Mouse (Mus musculus) C2C12 (cell line): ENCODE results near the gene Clec1b.

Experiments used
- CTCF ChIP-seq: IDR thresholded peaks from one replicate; pipeline ENCODE4 v1.5.1; 2011; ENCODE audit not compliant: control insufficient read depth, insufficient read depth, insufficient read length
- MAX ChIP-seq: IDR thresholded peaks from one replicate; pipeline ENCODE4 v1.6.1; 2011; ENCODE audit warnings: mild to moderate bottlenecking, control low read depth
- MYOD1 ChIP-seq: IDR thresholded peaks from one replicate; pipeline ENCODE4 v1.6.1; 2011; ENCODE audit warnings: low read depth; ENCODE audit not compliant: control insufficient read depth, insufficient read length
- USF1 ChIP-seq: IDR thresholded peaks from one replicate; pipeline ENCODE4 v1.6.1; 2011; ENCODE audit warnings: low read depth, mild to moderate bottlenecking, control low read depth, moderate library complexity

DNA sequence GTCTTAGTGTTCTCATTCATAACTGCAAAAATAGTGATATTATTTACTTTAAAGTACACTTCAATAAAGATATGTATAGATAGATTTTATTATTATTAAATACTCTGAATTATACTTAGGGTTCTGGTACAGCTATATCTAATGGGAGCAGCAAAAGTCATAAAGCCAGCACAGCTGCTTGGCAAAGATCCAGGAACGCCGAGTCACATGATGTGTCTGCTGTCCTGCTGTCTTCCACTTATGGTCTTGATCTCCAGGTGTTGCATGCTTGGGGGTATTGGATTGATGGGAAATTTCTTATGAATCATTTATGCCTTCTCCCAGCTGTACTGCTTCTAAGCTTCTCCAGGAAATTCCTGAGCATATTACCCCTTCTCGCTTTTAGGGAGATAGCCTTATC is 13.6 kb upstream of the Clec1b start:
- TF ChIP-seq USF1 (peak; percentile 50), CTCF (no peak), MAX (no peak), MYOD1 (no peak)
